Mouse (Mus musculus) retina, postnatal 7 days (tissue): ENCODE data around the gene Acp6.

Source experiments
- DNase-seq: peaks from one replicate; pipeline ENCODE4 v3.0.0-alpha.2; 2012; ENCODE audit warnings: low read depth, low spot score

Acp6 gene

GRCm38 (mm10) chr3:97185098-97185860 is 26.7 kb downstream of the Acp6 start:
- peak; percentile 46 for DNase-seq

GRCm38 (mm10) chr3:97196571-97196970 is 38.0 kb downstream of the Acp6 start:
- no peak for DNase-seq

GRCm38 (mm10) chr3:97199261-97199660 is 40.7 kb downstream of the Acp6 start:
- no peak for DNase-seq

GRCm38 (mm10) chr3:97201943-97202342 is 43.4 kb downstream of the Acp6 start:
- DNase-seq: peak; percentile 39

- DNase-seq: no peak
These were observed 45.3 kb downstream of the Acp6 start for GRCm38 (mm10) chr3:97203880-97204279.

GRCm38 (mm10) chr3:97206521-97206920 is 47.9 kb downstream of the Acp6 start:
- DNase-seq: no peak

- no peak for DNase-seq
These were observed 50.8 kb downstream of the Acp6 start for GRCm38 (mm10) chr3:97209351-97209750.

GRCm38 (mm10) chr3:97211177-97211576 is 52.6 kb downstream of the Acp6 start:
- no peak for DNase-seq

GRCm38 (mm10) chr3:97213871-97214270 is 55.3 kb downstream of the Acp6 start:
- no peak for DNase-seq

- DNase-seq: no peak
These were observed 55.9 kb downstream of the Acp6 start for GRCm38 (mm10) chr3:97214439-97214838.

GRCm38 (mm10) chr3:97215526-97215925 is 56.9 kb downstream of the Acp6 start:
- DNase-seq: no peak

- no peak for DNase-seq
These were observed 64.7 kb downstream of the Acp6 start for GRCm38 (mm10) chr3:97223261-97223660.

- DNase-seq: no peak
These were observed 66.7 kb downstream of the Acp6 start for GRCm38 (mm10) chr3:97225231-97225630.

GRCm38 (mm10) chr3:97226719-97227118 is 68.1 kb downstream of the Acp6 start:
- no peak for DNase-seq
